Mouse (Mus musculus) brain, embryonic 14.5 days (tissue): Measurements from ENCODE around the gene St6galnac5.

Source experiments
- CTCF ChIP-seq: fragments of 200-500 bp; IDR thresholded peaks from 2 replicates; pipeline ENCODE4 v1.5.1; 2012; ENCODE audit warnings: inconsistent platforms, mild to moderate bottlenecking, moderate library complexity, borderline replicate concordance; ENCODE audit not compliant: insufficient read depth, insufficient read length; ENCODE audit errors: extremely low read depth
- POLR2A ChIP-seq: fragments of 200-500 bp; IDR thresholded peaks from 2 replicates; pipeline ENCODE4 v1.6.1; 2012; ENCODE audit warnings: mild to moderate bottlenecking, inconsistent platforms, borderline replicate concordance; ENCODE audit not compliant: poor library complexity, insufficient read depth, insufficient read length, severe bottlenecking; ENCODE audit errors: extremely low read depth

- TF ChIP-seq POLR2A (no peak), CTCF (no peak)
Measured at GRCm38 (mm10) chr3:152867654-152868525, 114.2 kb downstream of the St6galnac5 start.
